ENCODE assay signal across 25 mouse cellular contexts in genomic region chr6:100758431-100759208, GRCm38 (mm10). TPM values are rescaled to one million over a fixed set of nuclear protein-coding genes. Genes with fewer than 3 reads are reported as not detected.
"Had no signal": no experiment of that assay in that cellular context is flagged by ENCODE, and none has a peak within 500 bp of the region (broad histone marks: within the 10 kb centered on the region; RNA-seq: fewer than 3 reads in every experiment).

No protein-coding gene starts in this region.

- H3K4me3 ChIP-seq: heart, embryonic 10.5 days; heart, embryonic 13.5 days; heart, embryonic 15.5 days; hindbrain, embryonic 13.5 days; hindbrain, embryonic 15.5 days; layer of hippocampus, adult 2 months; limb, embryonic 13.5 days; limb, embryonic 15.5 days; liver, embryonic 13.5 days; liver, embryonic 15.5 days had no signal

- H3K27me3 ChIP-seq: heart, embryonic 13.5 days; heart, embryonic 15.5 days; hindbrain, embryonic 13.5 days; hindbrain, embryonic 15.5 days; limb, embryonic 13.5 days; limb, embryonic 15.5 days; liver, embryonic 13.5 days; liver, embryonic 15.5 days had no signal

- DNase-seq: gastrocnemius, postnatal 14 days; gastrocnemius, postnatal 36 days; heart, adult 18-20 months; heart, postnatal 14 days; heart, postnatal 36 days; kidney, adult 11 months; kidney, adult 8-10 months; kidney, postnatal 10 days; kidney, postnatal 25 days; kidney, postnatal 4 days; layer of hippocampus, postnatal 36 days; left cerebral cortex, postnatal 4 days; liver, embryonic 13.5 days had no signal

- H3K36me3 ChIP-seq: heart, embryonic 10.5 days; heart, embryonic 13.5 days; heart, embryonic 15.5 days; hindbrain, embryonic 13.5 days; hindbrain, embryonic 15.5 days; limb, embryonic 13.5 days; liver, embryonic 13.5 days; liver, embryonic 15.5 days had no signal

- ATAC-seq: hindbrain, postnatal 0 days; intestine, embryonic 16.5 days had no signal

- H3K4me2 ChIP-seq: heart, embryonic 13.5 days; heart, embryonic 15.5 days; hindbrain, embryonic 13.5 days; hindbrain, embryonic 15.5 days; limb, embryonic 13.5 days; limb, embryonic 15.5 days; liver, embryonic 13.5 days; liver, embryonic 15.5 days had no signal

- H3K9ac ChIP-seq: heart, embryonic 13.5 days; heart, embryonic 15.5 days; hindbrain, embryonic 13.5 days; hindbrain, embryonic 15.5 days; limb, embryonic 13.5 days; limb, embryonic 15.5 days; liver, embryonic 13.5 days; liver, embryonic 15.5 days had no signal

- H3K9me3 ChIP-seq: heart, embryonic 10.5 days; heart, embryonic 13.5 days; heart, embryonic 15.5 days; hindbrain, embryonic 13.5 days; hindbrain, embryonic 15.5 days; limb, embryonic 13.5 days; limb, embryonic 15.5 days; liver, embryonic 13.5 days; liver, embryonic 15.5 days had no signal

- H3K4me1 ChIP-seq: heart, embryonic 10.5 days; heart, embryonic 13.5 days; heart, embryonic 15.5 days; hindbrain, embryonic 13.5 days; hindbrain, embryonic 15.5 days; limb, embryonic 13.5 days; liver, embryonic 13.5 days; liver, embryonic 15.5 days had no signal

- H3K27ac ChIP-seq: heart, embryonic 10.5 days; heart, embryonic 13.5 days; heart, embryonic 15.5 days; hindbrain, embryonic 13.5 days; hindbrain, embryonic 15.5 days; hindbrain, postnatal 0 days; layer of hippocampus, adult 2 months; limb, embryonic 13.5 days; limb, embryonic 15.5 days; liver, embryonic 13.5 days; liver, embryonic 15.5 days had no signal

RNA-seq across cellular contexts. Expression of gene Gxylt2, which starts 54.1 kb away (rescaled TPM):
- polyA plus RNA-seq: liver, adult 2 months had no signal
